Mouse (Mus musculus) liver, adult 2 months (tissue): ENCODE data around the gene Alb. TPM values are rescaled to one million over a fixed set of nuclear protein-coding genes. Genes with fewer than 3 reads are reported as not detected.
A peak's percentile ranks its signal among the peaks of the same experiment; 100 is the strongest.

Source experiments
- DNase-seq: peaks from one replicate; pipeline ENCODE4 v3.0.0-alpha.2; 2011; ENCODE audit warnings: low read depth, low spot score; ENCODE audit errors: extremely low read depth
- H3K27ac ChIP-seq: fragments of 200-500 bp; replicated peaks from 2 replicates; pipeline ENCODE4 v1.5.1; 2012; ENCODE audit warnings: low read depth, mild to moderate bottlenecking, control low read depth, inconsistent platforms, low read length; ENCODE audit not compliant: insufficient read depth
- H3K27me3 ChIP-seq: fragments of 200-500 bp; 2 replicates; pipeline ENCODE4 v1.6.1; 2012; ENCODE audit warnings: mild to moderate bottlenecking, moderate library complexity, low read length, inconsistent platforms; ENCODE audit not compliant: control insufficient read depth, insufficient read depth
- H3K36me3 ChIP-seq: fragments of 200-500 bp; 2 replicates; pipeline ENCODE4 v1.6.1; 2012; ENCODE audit warnings: low read length, inconsistent platforms; ENCODE audit not compliant: control insufficient read depth, insufficient read depth
- H3K4me1 ChIP-seq: fragments of 200-500 bp; 2 replicates; pipeline ENCODE4 v1.6.1; 2011; ENCODE audit warnings: low read length; ENCODE audit not compliant: control insufficient read depth, insufficient read depth
- H3K4me3 ChIP-seq: fragments of 200-500 bp; 2 replicates; pipeline ENCODE4 v1.5.1; 2011; ENCODE audit warnings: low read depth, mild to moderate bottlenecking, control low read depth, low read length, moderate library complexity; ENCODE audit not compliant: insufficient read depth
- H3K79me2 ChIP-seq: fragments of 200-500 bp; 2 replicates; pipeline ENCODE4 v1.6.1; 2012; ENCODE audit warnings: inconsistent platforms, mild to moderate bottlenecking, low read length, moderate library complexity; ENCODE audit not compliant: control insufficient read depth, insufficient read depth
- H3K9ac ChIP-seq: fragments of 200-500 bp; 2 replicates; pipeline ENCODE4 v1.6.1; 2012; ENCODE audit warnings: low read depth, mild to moderate bottlenecking, control low read depth, inconsistent platforms, low read length
- CTCF ChIP-seq: fragments of 200-500 bp; IDR thresholded peaks from 2 replicates; pipeline ENCODE4 v1.5.1; 2011; ENCODE audit warnings: low read depth, low read length, control low read depth
- POLR2A ChIP-seq: fragments of 200-500 bp; IDR thresholded peaks from 2 replicates; pipeline ENCODE4 v1.6.1; 2011; ENCODE audit warnings: low read length, control low read depth; ENCODE audit not compliant: insufficient read depth; ENCODE audit errors: extremely low read depth
- WGBS: fragments of 180-500 bp; shearing (Covaris S2); methylation state at CpG from one replicate; pipeline ENCODE4 v1.1.7; 2018; 5-methylcytosine and 5-hydroxymethylcytosine counted together
- polyA plus RNA-seq: library from polyadenylated mRNA; depleted of rRNA; stranded (reverse); fragments of >200 nt; gene quantifications from 2 replicates; pipeline ENCODE4 v1.2.3, GENCODE M21; 2012
- total RNA-seq: library from RNA; depleted of rRNA; stranded (reverse); fragments of >200 nt; gene quantifications from 2 replicates; pipeline ENCODE4 v1.2.3, GENCODE M21; 2014

Alb gene
- total and polyA plus RNA-seq, 2 experiments, result 40,596 to 64,755 TPM

- Histone ChIP-seq H3K4me3 (peak overlapping the region; percentile 0; the same call in 1 of the 2 replicates), H3K4me1 (peaks cover 4% of the 10 kb centered on the region; the same call in 1 of the 2 replicates), H3K36me3 (peaks cover 79% of the 10 kb centered on the region), H3K9ac (no peak overlapping the region), H3K27me3 (no peaks in the 10 kb centered on the region), H3K27ac (no peak overlapping the region), H3K79me2 (peaks cover 7% of the 10 kb centered on the region; the same call in 1 of the 2 replicates)
- WGBS, result 12% methylated on average over 4 of the region's 4 CpGs
- DNase-seq, result peak; percentile 69
- no peak for TF ChIP-seq POLR2A
These were observed 6.1 kb downstream of the Alb start for GRCm38 (mm10) chr5:90466806-90467205.

GRCm38 (mm10) chr5:90467245-90467644, 6.5 kb downstream of the Alb start:
- H3K4me1 ChIP-seq, result peaks cover 4% of the 10 kb centered on the region; the same call in 1 of the 2 replicates
- H3K4me3 ChIP-seq, result no peak overlapping the region
- no peaks in the 10 kb centered on the region for H3K27me3 ChIP-seq
- no peak for TF ChIP-seq POLR2A
- TF ChIP-seq CTCF, result no peak
- peaks cover 7% of the 10 kb centered on the region; the same call in 1 of the 2 replicates for H3K79me2 ChIP-seq
- 0 out of 2 replicates have a peak overlapping the region, but pooled peaks have one; percentile 1 for H3K27ac ChIP-seq
- DNase-seq, result peak; percentile 86
- H3K9ac ChIP-seq, result peak overlapping the region; percentile 4; the same call in 1 of the 2 replicates
- peaks cover 82% of the 10 kb centered on the region for H3K36me3 ChIP-seq
- 27% methylated on average over 6 of the region's 6 CpGs for WGBS

GRCm38 (mm10) chr5:90470836-90471235, 10.1 kb downstream of the Alb start:
- no peak overlapping the region for H3K27ac ChIP-seq
- H3K36me3 ChIP-seq, result peaks cover 70% of the 10 kb centered on the region
- no peak overlapping the region for H3K4me3 ChIP-seq
- H3K79me2 ChIP-seq, result no peaks in the 10 kb centered on the region
- H3K4me1 ChIP-seq, result peaks cover 2% of the 10 kb centered on the region; the same call in 1 of the 2 replicates
- H3K27me3 ChIP-seq, result no peaks in the 10 kb centered on the region
- 18% methylated on average over 3 of the region's 3 CpGs for WGBS
- peak; percentile 62 for DNase-seq
- no peak for TF ChIP-seq CTCF
- no peak for TF ChIP-seq POLR2A
- H3K9ac ChIP-seq, result no peak overlapping the region

- WGBS, result 19% methylated on average over 4 of the region's 4 CpGs
- Histone ChIP-seq H3K36me3 (peaks cover 54% of the 10 kb centered on the region), H3K79me2 (no peaks in the 10 kb centered on the region), H3K4me3 (no peak overlapping the region), H3K4me1 (peaks cover 2% of the 10 kb centered on the region; the same call in 1 of the 2 replicates), H3K27me3 (no peaks in the 10 kb centered on the region), H3K9ac (no peak overlapping the region; the same call in 1 of the 2 replicates), H3K27ac (peak overlapping the region; percentile 14; the same call in 1 of the 2 replicates)
- TF ChIP-seq POLR2A (no peak), CTCF (no peak)
- no peak for DNase-seq
These were observed 13.2 kb downstream of the Alb start for GRCm38 (mm10) chr5:90473902-90474301.

- Histone ChIP-seq H3K27me3 (no peaks in the 10 kb centered on the region), H3K27ac (0 out of 2 replicates have a peak overlapping the region, but pooled peaks have one; percentile 0), H3K4me3 (no peak overlapping the region), H3K4me1 (peaks cover 2% of the 10 kb centered on the region; the same call in 1 of the 2 replicates), H3K79me2 (no peaks in the 10 kb centered on the region), H3K9ac (no peak overlapping the region), H3K36me3 (peaks cover 51% of the 10 kb centered on the region)
- WGBS, result 29% methylated on average over 5 of the region's 5 CpGs
- no peak for DNase-seq
- TF ChIP-seq POLR2A, result no peak
- no peak for TF ChIP-seq CTCF
These were observed 13.7 kb downstream of the Alb start for GRCm38 (mm10) chr5:90474369-90474768.

- Histone ChIP-seq H3K27me3 (no peaks in the 10 kb centered on the region), H3K4me1 (no peaks in the 10 kb centered on the region), H3K9ac (no peak overlapping the region), H3K79me2 (no peaks in the 10 kb centered on the region), H3K27ac (no peak overlapping the region), H3K4me3 (no peak overlapping the region), H3K36me3 (peaks cover 31% of the 10 kb centered on the region)
- TF ChIP-seq CTCF, result no peak
- TF ChIP-seq POLR2A, result no peak
- peak; percentile 91 for DNase-seq
- WGBS, result 38% methylated on average over 3 of the region's 3 CpGs
These were observed 16.0 kb downstream of the Alb start for GRCm38 (mm10) chr5:90476741-90477140.
